Comparison of ENCODE assay signal across 16 mouse cellular contexts in genomic region chr4:140930900-140931470, GRCm38 (mm10). TPM values are rescaled to one million over a fixed set of nuclear protein-coding genes. Genes with fewer than 3 reads are reported as not detected.
DNase-seq lines count a peak whose midpoint lies in the region; ATAC-seq lines count a peak whose summit lies in the region.
"Had no signal": no experiment of that assay in that cellular context is flagged by ENCODE, and none has a peak within 500 bp of the region (broad histone marks: within the 10 kb centered on the region; RNA-seq: fewer than 3 reads in every experiment).

No protein-coding gene starts in this region.

- H3K4me1 ChIP-seq in neural tube, embryonic 13.5 days (replicated peaks): peaks cover 24% of the 10 kb centered on the region
- H3K4me1 ChIP-seq in neural tube, embryonic 15.5 days: peaks cover 11% of the 10 kb centered on the region
- peaks cover 3% of the 10 kb centered on the region; the same call in 1 of the 2 replicates for H3K4me1 ChIP-seq in forebrain, embryonic 15.5 days
- H3K4me1 ChIP-seq: stomach, embryonic 15.5 days had no signal

- H3K4me3 ChIP-seq in neural tube, embryonic 13.5 days: no peak overlapping the region
- no peak overlapping the region for H3K4me3 ChIP-seq in neural tube, embryonic 15.5 days (replicated peaks)
- no peak overlapping the region for H3K4me3 ChIP-seq in forebrain, embryonic 15.5 days
- H3K4me3 ChIP-seq: liver, embryonic 12.5 days; stomach, embryonic 15.5 days had no signal

- H3K36me3 ChIP-seq in neural tube, embryonic 13.5 days: no peaks in the 10 kb centered on the region
- H3K36me3 ChIP-seq in neural tube, embryonic 15.5 days: no peaks in the 10 kb centered on the region
- H3K36me3 ChIP-seq in forebrain, embryonic 15.5 days: no peaks in the 10 kb centered on the region
- H3K36me3 ChIP-seq: liver, embryonic 12.5 days; stomach, embryonic 15.5 days had no signal

- H3K27me3 ChIP-seq in neural tube, embryonic 13.5 days: no peaks in the 10 kb centered on the region
- H3K27me3 ChIP-seq in neural tube, embryonic 15.5 days (replicated peaks): no peaks in the 10 kb centered on the region
- no peaks in the 10 kb centered on the region for H3K27me3 ChIP-seq in forebrain, embryonic 15.5 days
- H3K27me3 ChIP-seq: liver, embryonic 12.5 days; stomach, embryonic 15.5 days had no signal

- 0 out of 2 replicates have a peak overlapping the region, but pooled peaks have one; percentile 5 for H3K27ac ChIP-seq in neural tube, embryonic 13.5 days (replicated peaks)
- no peak overlapping the region for H3K27ac ChIP-seq in neural tube, embryonic 15.5 days (replicated peaks)
- H3K27ac ChIP-seq in forebrain, embryonic 15.5 days (replicated peaks): no peak overlapping the region
- H3K27ac ChIP-seq: liver, embryonic 12.5 days had no signal

- peak; percentile 33 for DNase-seq in ZHBTc4 (ENCODE audit: low read depth, low spot score)
- no peak for DNase-seq in left cerebral cortex, postnatal 14 days (ENCODE audit: low spot score in 2 of 2)
- no peak for DNase-seq in ovary, postnatal 36 days (ENCODE audit: low spot score)
- DNase-seq: adrenal gland, postnatal 36 days; cerebellum, adult 2 months; embryo, embryonic 11 days; heart, postnatal 36 days; kidney, adult 9 months; lung, postnatal 14 days; midbrain, embryonic 14.5 days had no signal

- intact Hi-C loops in left cerebral cortex, postnatal 14 days (cut with DNase I): no loop called here

- ATAC-seq in neural tube, embryonic 13.5 days (ENCODE audit: low read depth): no peak
- no peak for ATAC-seq in neural tube, embryonic 15.5 days (ENCODE audit: low FRiP score)
- peak; percentile 78 for ATAC-seq in megakaryocyte progenitor cell, adult 5-6 weeks (replicated peaks; ENCODE audit: poor library complexity)
- ATAC-seq in forebrain, embryonic 15.5 days (replicated peaks): no peak
- ATAC-seq: liver, embryonic 12.5 days had no signal

- no peak overlapping the region for H3K4me2 ChIP-seq in neural tube, embryonic 13.5 days
- H3K4me2 ChIP-seq in neural tube, embryonic 15.5 days: no peak overlapping the region
- H3K4me2 ChIP-seq in forebrain, embryonic 15.5 days (replicated peaks): no peak overlapping the region
- H3K4me2 ChIP-seq: liver, embryonic 12.5 days; stomach, embryonic 15.5 days had no signal

- no peaks in the 10 kb centered on the region for H3K9me3 ChIP-seq in neural tube, embryonic 13.5 days
- H3K9me3 ChIP-seq in neural tube, embryonic 15.5 days (replicated peaks): no peaks in the 10 kb centered on the region
- no peaks in the 10 kb centered on the region for H3K9me3 ChIP-seq in forebrain, embryonic 15.5 days
- H3K9me3 ChIP-seq: liver, embryonic 12.5 days; stomach, embryonic 15.5 days had no signal

- 62% methylated on average over 10 of the region's 10 CpGs for WGBS in neural tube, embryonic 13.5 days
- WGBS in neural tube, embryonic 15.5 days: 71% methylated on average over 10 of the region's 10 CpGs
- WGBS in forebrain, embryonic 15.5 days: 72% methylated on average over 10 of the region's 10 CpGs

- 0 out of 2 replicates have a peak overlapping the region, but pooled peaks have one; percentile 5 for H3K9ac ChIP-seq in neural tube, embryonic 13.5 days
- H3K9ac ChIP-seq in neural tube, embryonic 15.5 days (replicated peaks): no peak overlapping the region
- H3K9ac ChIP-seq in forebrain, embryonic 15.5 days (replicated peaks): no peak overlapping the region
- H3K9ac ChIP-seq: liver, embryonic 12.5 days; stomach, embryonic 15.5 days had no signal

RNA-seq across cellular contexts. Expression of gene Padi2, which starts 24.8 kb away (rescaled TPM):
- 4.4 and 6.0 TPM in 2 replicates for polyA plus RNA-seq in neural tube, embryonic 13.5 days (2015; fragmentation: Nextera tagmentation; extraction: Ambion mirVana)
- 1.0 and 2.9 TPM in 2 replicates for polyA plus RNA-seq in neural tube, embryonic 15.5 days (2015; fragmentation: Nextera tagmentation; extraction: Ambion mirVana)
- total RNA-seq in megakaryocyte progenitor cell, adult 5-6 weeks (2015): 5.5 and 5.7 TPM in 2 replicates
- total RNA-seq in megakaryocyte progenitor cell, adult 5-6 weeks (2017): 4.8 and 5.0 TPM in 2 replicates
- 0.34 and 0.90 TPM in 2 replicates for polyA plus RNA-seq in forebrain, embryonic 15.5 days (2015; fragmentation: Nextera tagmentation; extraction: Ambion mirVana)
- total RNA-seq in left cerebral cortex, postnatal 14 days (2021): 1 to 10 TPM; 5.7 to 8.1 TPM

RNA-seq across cellular contexts. Expression of gene Sdhb, which starts 30.0 kb away (rescaled TPM):
- polyA plus RNA-seq in neural tube, embryonic 13.5 days (2015; fragmentation: Nextera tagmentation; extraction: Ambion mirVana): 473 and 497 TPM in 2 replicates
- 492 and 530 TPM in 2 replicates for polyA plus RNA-seq in neural tube, embryonic 15.5 days (2015; fragmentation: Nextera tagmentation; extraction: Ambion mirVana)
- 160 and 167 TPM in 2 replicates for total RNA-seq in megakaryocyte progenitor cell, adult 5-6 weeks (2015)
- 91.4 and 129 TPM in 2 replicates for total RNA-seq in megakaryocyte progenitor cell, adult 5-6 weeks (2017)
- polyA plus RNA-seq in forebrain, embryonic 15.5 days (2015; fragmentation: Nextera tagmentation; extraction: Ambion mirVana): 428 and 441 TPM in 2 replicates
- 100 to 1,000 TPM; 196 to 202 TPM for total RNA-seq in left cerebral cortex, postnatal 14 days (2021)

RNA-seq across cellular contexts. Expression of gene Atp13a2, which starts 55.7 kb away (rescaled TPM):
- 133 and 144 TPM in 2 replicates for polyA plus RNA-seq in neural tube, embryonic 13.5 days (2015; fragmentation: Nextera tagmentation; extraction: Ambion mirVana)
- 162 and 188 TPM in 2 replicates for polyA plus RNA-seq in neural tube, embryonic 15.5 days (2015; fragmentation: Nextera tagmentation; extraction: Ambion mirVana)
- 9.0 and 13.1 TPM in 2 replicates for total RNA-seq in megakaryocyte progenitor cell, adult 5-6 weeks (2015)
- 19.2 and 23.4 TPM in 2 replicates for total RNA-seq in megakaryocyte progenitor cell, adult 5-6 weeks (2017)
- 123 and 127 TPM in 2 replicates for polyA plus RNA-seq in forebrain, embryonic 15.5 days (2015; fragmentation: Nextera tagmentation; extraction: Ambion mirVana)
- total RNA-seq in left cerebral cortex, postnatal 14 days (2021): 100 to 1,000 TPM; 218 TPM
